Comparison of ENCODE assay signal across 32 mouse cellular contexts in genomic region chrX:105288215-105288614, GRCm38 (mm10).
"Had no signal": no experiment of that assay in that cellular context is flagged by ENCODE, and none has a peak within 500 bp of the region (broad histone marks: within the 10 kb centered on the region; RNA-seq: fewer than 3 reads in every experiment).

No protein-coding gene starts in this region.

- H3K4me1 ChIP-seq: limb, embryonic 10.5 days; limb, embryonic 12.5 days; limb, embryonic 13.5 days; limb, embryonic 15.5 days; liver, embryonic 12.5 days; liver, embryonic 13.5 days; liver, embryonic 15.5 days; lung, embryonic 15.5 days; megakaryocyte, embryonic 14.5 days; midbrain, embryonic 10.5 days; midbrain, embryonic 12.5 days; midbrain, embryonic 13.5 days; midbrain, embryonic 15.5 days; neural tube, embryonic 12.5 days had no signal

- H3K9me3 ChIP-seq: limb, embryonic 10.5 days; limb, embryonic 12.5 days; limb, embryonic 13.5 days; limb, embryonic 15.5 days; liver, embryonic 12.5 days; liver, embryonic 13.5 days; liver, embryonic 15.5 days; lung, embryonic 15.5 days; megakaryocyte, embryonic 14.5 days; midbrain, embryonic 10.5 days; midbrain, embryonic 12.5 days; midbrain, embryonic 13.5 days; midbrain, embryonic 15.5 days; neural tube, embryonic 12.5 days had no signal

- DNase-seq: left cerebral cortex, postnatal 4 days; liver; liver, embryonic 13.5 days; liver, postnatal 0 days; lung, adult 18-20 months; lung, adult 2 months; lung, embryonic 14.5 days; lung, postnatal 10 days; lung, postnatal 14 days; lung, postnatal 36 days; lung, postnatal 4 days; midbrain, embryonic 14.5 days had no signal

- H3K36me3 ChIP-seq: limb, embryonic 10.5 days; limb, embryonic 12.5 days; limb, embryonic 13.5 days; limb, embryonic 15.5 days; liver, embryonic 12.5 days; liver, embryonic 13.5 days; liver, embryonic 15.5 days; lung, embryonic 15.5 days; midbrain, embryonic 10.5 days; midbrain, embryonic 12.5 days; midbrain, embryonic 13.5 days; midbrain, embryonic 15.5 days; neural tube, embryonic 12.5 days had no signal

- H3K27ac ChIP-seq: limb, embryonic 10.5 days; limb, embryonic 12.5 days; limb, embryonic 13.5 days; limb, embryonic 15.5 days; liver, embryonic 12.5 days; liver, embryonic 13.5 days; liver, embryonic 14.5 days; liver, embryonic 15.5 days; lung, embryonic 15.5 days; macrophage; midbrain, embryonic 10.5 days; midbrain, embryonic 12.5 days; midbrain, embryonic 13.5 days; midbrain, embryonic 15.5 days; neural tube, embryonic 12.5 days had no signal

- H3K27me3 ChIP-seq: limb, embryonic 15.5 days; liver, embryonic 13.5 days; liver, embryonic 15.5 days; midbrain, embryonic 13.5 days; midbrain, embryonic 15.5 days; neural tube, embryonic 12.5 days had no signal

- H3K4me3 ChIP-seq: limb, embryonic 10.5 days; limb, embryonic 12.5 days; limb, embryonic 13.5 days; limb, embryonic 15.5 days; liver, embryonic 12.5 days; liver, embryonic 13.5 days; liver, embryonic 15.5 days; lung, embryonic 15.5 days; megakaryocyte, embryonic 14.5 days; midbrain, embryonic 10.5 days; midbrain, embryonic 12.5 days; midbrain, embryonic 13.5 days; midbrain, embryonic 15.5 days; myocyte; neural tube, embryonic 12.5 days had no signal

- H3K4me2 ChIP-seq: limb, embryonic 12.5 days; limb, embryonic 13.5 days; limb, embryonic 15.5 days; liver, embryonic 11.5 days; liver, embryonic 12.5 days; liver, embryonic 13.5 days; liver, embryonic 15.5 days; lung, embryonic 14.5 days; lung, embryonic 15.5 days; midbrain, embryonic 11.5 days; midbrain, embryonic 12.5 days; midbrain, embryonic 13.5 days; midbrain, embryonic 15.5 days; neural tube, embryonic 12.5 days had no signal

- ATAC-seq: liver, embryonic 12.5 days; liver, postnatal 0 days; lung, postnatal 0 days; midbrain, embryonic 13.5 days; midbrain, embryonic 15.5 days; midbrain, embryonic 16.5 days had no signal

- H3K9ac ChIP-seq: limb, embryonic 12.5 days; limb, embryonic 13.5 days; limb, embryonic 15.5 days; liver, embryonic 12.5 days; liver, embryonic 13.5 days; liver, embryonic 14.5 days; liver, embryonic 15.5 days; liver, postnatal 0 days; lung, embryonic 14.5 days; lung, embryonic 15.5 days; midbrain, embryonic 12.5 days; midbrain, embryonic 13.5 days; midbrain, embryonic 15.5 days; neural tube, embryonic 12.5 days had no signal
